Mouse (Mus musculus) limb, embryonic 14.5 days (tissue): ENCODE results near the gene Tmcc3. TPM values are rescaled to one million over a fixed set of nuclear protein-coding genes. Genes with fewer than 3 reads are reported as not detected.

Source experiments
- ATAC-seq: fragments of 200-750 bp; cut with Nextera tagmentation; 2 replicates; pipeline ENCODE4 v1.8.0; 2017; ENCODE audit warnings: low read depth, moderate number of reproducible peaks, moderate TSS enrichment; ENCODE audit not compliant: low FRiP score
- DNase-seq: peaks from one replicate; pipeline ENCODE4 v3.0.0-alpha.2; 2015; ENCODE audit warnings: low spot score
- H3K27ac ChIP-seq: fragments of 300-500 bp; sonication (generic); replicated peaks from 2 replicates; pipeline ENCODE4 v1.5.1; 2014; ENCODE audit warnings: low read depth, mild to moderate bottlenecking, low read length, moderate library complexity, mixed read lengths
- H3K27me3 ChIP-seq: fragments of 300-500 bp; sonication (generic); 2 replicates; pipeline ENCODE4 v1.6.1; 2014; ENCODE audit warnings: low read length, mixed read lengths; ENCODE audit not compliant: control insufficient read depth, insufficient read depth
- H3K36me3 ChIP-seq: fragments of 300-500 bp; sonication (generic); 2 replicates; pipeline ENCODE4 v1.6.1; 2014; ENCODE audit warnings: mild to moderate bottlenecking, low read length, moderate library complexity, mixed read lengths; ENCODE audit not compliant: control insufficient read depth, insufficient read depth
- H3K4me1 ChIP-seq: fragments of 300-500 bp; sonication (generic); 2 replicates; pipeline ENCODE4 v1.6.1; 2014; ENCODE audit warnings: antibody characterized with exemption, low read length, mixed read lengths; ENCODE audit not compliant: control insufficient read depth, insufficient read depth
- H3K4me2 ChIP-seq: fragments of 300-500 bp; sonication (generic); replicated peaks from 2 replicates; pipeline ENCODE4 v1.6.1; 2014; ENCODE audit warnings: low read depth, mild to moderate bottlenecking, low read length, moderate library complexity; ENCODE audit not compliant: severe bottlenecking
- H3K4me3 ChIP-seq: fragments of 300-500 bp; sonication (generic); replicated peaks from 2 replicates; pipeline ENCODE4 v1.5.1; 2014; ENCODE audit warnings: low read length
- H3K9ac ChIP-seq: fragments of 300-500 bp; sonication (generic); 2 replicates; pipeline ENCODE4 v1.6.1; 2014; ENCODE audit warnings: mild to moderate bottlenecking, low read depth, low read length, moderate library complexity; ENCODE audit not compliant: severe bottlenecking
- H3K9me3 ChIP-seq: fragments of 300-500 bp; sonication (generic); 2 replicates; pipeline ENCODE4 v1.6.1; 2016; ENCODE audit warnings: low read length; ENCODE audit not compliant: control insufficient read depth
- POLR2A ChIP-seq: fragments of 200-500 bp; IDR thresholded peaks from 2 replicates; pipeline ENCODE4 v1.8.0; 2012; ENCODE audit warnings: inconsistent platforms, mild to moderate bottlenecking, moderate library complexity, borderline replicate concordance; ENCODE audit not compliant: insufficient read depth, insufficient read length; ENCODE audit errors: extremely low read depth
- WGBS: fragments of 180-500 bp; shearing (Covaris S2); extraction: QIAGEN DNeasy Blood & Tissue Kit; methylation state at CpG from one replicate; pipeline ENCODE4 v1.1.7; 2014; 5-methylcytosine and 5-hydroxymethylcytosine counted together
- polyA plus RNA-seq, 2 experiments: library from polyadenylated mRNA; depleted of rRNA in 1 of 2; stranded (reverse) in 1 of 2; unstranded in 1 of 2; fragments of >200 nt; fragmentation: Nextera tagmentation in 1 of 2; extraction: Ambion mirVana in 1 of 2; gene quantifications; 2 replicates each; pipeline versions ENCODE4 v1.2.1 to v1.2.3; 2012 to 2014

Gene Tmcc3
- polyA plus RNA-seq (2012; rRNA removed), result 10.5 and 10.7 TPM in 2 replicates
- 17.5 and 18.2 TPM in 2 replicates for polyA plus RNA-seq (2014; fragmentation: Nextera tagmentation; extraction: Ambion mirVana)

- no peak for TF ChIP-seq POLR2A
- Histone ChIP-seq H3K4me2 (peak within 1 kb of the TSS; percentile 86), H3K36me3 (no peaks in the 10 kb centered on the region), H3K27ac (no peak within 1 kb of the TSS), H3K9ac (peak within 1 kb of the TSS; percentile 50), H3K4me1 (peaks cover 7% of the 10 kb centered on the region; the same call in 1 of the 2 replicates), H3K4me3 (peak within 1 kb of the TSS; percentile 41), H3K27me3 (peaks cover 22% of the 10 kb centered on the region), H3K9me3 (no peaks in the 10 kb centered on the region)
- no peak for ATAC-seq
- no peak for DNase-seq
- WGBS, result under 1% methylated on average over 19 of the region's 19 CpGs
Observed at GRCm38 (mm10) chr10:94311511-94312006, at the start of gene Tmcc3. TSS of gene Tmcc3 (plus strand) at chr10:94311949.

DNA sequence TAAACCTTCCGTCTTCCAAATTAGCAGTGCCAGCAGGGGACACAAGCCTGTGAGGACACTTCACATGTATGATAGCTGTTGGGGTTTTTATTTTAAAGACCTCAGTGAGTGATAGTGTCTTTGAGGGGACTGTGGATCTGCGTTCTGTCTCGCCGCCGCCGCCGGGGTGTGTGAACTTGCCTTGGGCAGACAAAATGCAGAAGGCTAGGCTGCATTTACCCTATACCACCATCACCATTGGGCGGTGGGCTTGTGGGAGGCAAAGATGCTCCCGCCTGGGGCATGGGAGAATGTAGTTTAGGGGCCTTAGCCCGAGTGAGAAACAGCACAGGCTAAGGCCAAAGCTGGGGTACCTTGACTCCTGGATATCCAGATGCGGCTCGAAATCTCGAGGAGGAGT lies 49.1 kb upstream of the Tmcc3 start:
- H3K4me3 ChIP-seq, result no peak overlapping the region
- TF ChIP-seq POLR2A, result no peak
- H3K27me3 ChIP-seq, result no peaks in the 10 kb centered on the region
- no peak overlapping the region for H3K27ac ChIP-seq
- no peak overlapping the region for H3K9ac ChIP-seq
- no peak overlapping the region for H3K4me2 ChIP-seq
- H3K4me1 ChIP-seq, result no peaks in the 10 kb centered on the region
- no peaks in the 10 kb centered on the region for H3K36me3 ChIP-seq
- 89% methylated on average over 13 of the region's 13 CpGs for WGBS
- ATAC-seq (no peak), DNase-seq (no peak)
- no peaks in the 10 kb centered on the region for H3K9me3 ChIP-seq

- DNase-seq, result no peak
- Histone ChIP-seq H3K27me3 (no peaks in the 10 kb centered on the region), H3K4me3 (no peak overlapping the region), H3K9me3 (no peaks in the 10 kb centered on the region), H3K9ac (no peak overlapping the region), H3K36me3 (no peaks in the 10 kb centered on the region), H3K4me2 (no peak overlapping the region), H3K27ac (no peak overlapping the region), H3K4me1 (no peaks in the 10 kb centered on the region)
- WGBS, result 76% methylated on average over 3 of the region's 3 CpGs
- no peak for TF ChIP-seq POLR2A
- no peak for ATAC-seq
Observed at GRCm38 (mm10) chr10:94263211-94263610, 48.5 kb upstream of the Tmcc3 start.

DNA sequence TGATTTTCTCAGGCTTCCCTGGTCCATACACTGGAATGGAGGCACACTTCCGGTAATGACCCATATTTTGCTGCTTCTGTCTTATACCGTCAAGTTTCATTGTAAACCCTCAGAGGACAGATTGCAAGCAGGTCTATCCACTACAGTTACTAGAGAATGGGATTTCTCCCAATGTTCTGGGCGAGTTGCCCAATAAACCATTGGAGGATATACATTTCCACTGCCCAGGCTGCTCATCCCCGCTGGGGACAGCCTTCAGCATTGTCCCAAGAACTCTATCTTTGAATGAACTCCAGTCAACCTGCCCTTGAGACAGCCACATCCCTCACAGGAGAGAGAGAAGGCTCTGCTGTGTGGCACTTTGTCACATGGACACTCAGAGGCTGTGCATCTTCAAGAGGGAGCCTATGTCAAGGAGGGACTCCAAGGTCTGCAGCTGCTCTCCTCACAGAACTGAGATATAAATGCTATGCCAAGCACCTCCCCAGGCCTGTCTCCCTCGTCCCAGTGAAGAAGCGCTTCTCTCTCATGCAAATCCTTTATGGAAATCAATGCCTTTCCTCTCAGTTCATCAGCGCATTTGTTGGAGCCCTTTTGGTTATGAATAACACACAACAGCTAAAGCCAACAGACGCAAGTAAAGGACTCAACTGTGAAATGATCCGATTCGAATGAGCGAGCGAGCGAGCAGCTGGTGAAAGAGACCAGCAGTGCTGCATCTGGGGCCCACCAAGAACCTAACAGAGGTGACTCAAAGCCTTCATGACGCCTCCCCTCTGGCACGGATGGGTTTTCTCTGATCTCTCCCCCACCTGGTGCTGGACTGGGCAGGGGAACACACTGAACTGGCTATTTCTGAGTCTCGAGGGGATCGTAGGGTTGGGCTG lies 45.9 kb upstream of the Tmcc3 start:
- DNase-seq, result peak; percentile 18
- WGBS, result 69% methylated on average over 17 of the region's 17 CpGs
- no peak overlapping the region for H3K4me2 ChIP-seq
- no peaks in the 10 kb centered on the region for H3K27me3 ChIP-seq
- no peak for ATAC-seq
- H3K4me3 ChIP-seq, result no peak overlapping the region
- H3K9me3 ChIP-seq, result no peaks in the 10 kb centered on the region
- H3K4me1 ChIP-seq, result no peaks in the 10 kb centered on the region
- no peak overlapping the region for H3K9ac ChIP-seq
- no peak overlapping the region for H3K27ac ChIP-seq
- H3K36me3 ChIP-seq, result no peaks in the 10 kb centered on the region
- no peak for TF ChIP-seq POLR2A

- Histone ChIP-seq H3K4me3 (no peak overlapping the region), H3K27ac (no peak overlapping the region), H3K4me2 (no peak overlapping the region), H3K9me3 (no peaks in the 10 kb centered on the region), H3K9ac (no peak overlapping the region), H3K4me1 (no peaks in the 10 kb centered on the region; the same call in 1 of the 2 replicates), H3K36me3 (no peaks in the 10 kb centered on the region), H3K27me3 (no peaks in the 10 kb centered on the region)
- DNase-seq, result no peak
- TF ChIP-seq POLR2A, result no peak
- WGBS, result 3% methylated on average over 3 of the region's 3 CpGs
- no peak for ATAC-seq
Observed at GRCm38 (mm10) chr10:94275321-94275720, 36.4 kb upstream of the Tmcc3 start.
